Mouse (Mus musculus) embryonic facial prominence, embryonic 12.5 days (tissue): ENCODE data around the gene Btbd35f29. TPM values are rescaled to one million over a fixed set of nuclear protein-coding genes. Genes with fewer than 3 reads are reported as not detected.
"Not testable (repeated sequence)": the region's sequence is repeated elsewhere in the genome, so short reads cannot be mapped to it uniquely, and the experiment has no call there.

Experiments used
- ATAC-seq: fragments of 200-750 bp; cut with Nextera tagmentation; 2 replicates; pipeline ENCODE4 v1.8.0; 2017; ENCODE audit not compliant: insufficient number of reproducible peaks, insufficient read depth, low FRiP score, low TSS enrichment
- H3K27ac ChIP-seq: fragments of 300-500 bp; sonication (generic); 2 replicates; pipeline ENCODE4 v1.5.1; 2016; ENCODE audit warnings: mild to moderate bottlenecking
- H3K27me3 ChIP-seq: fragments of 300-500 bp; sonication (generic); 2 replicates; pipeline ENCODE4 v1.6.1; 2016; ENCODE audit warnings: mild to moderate bottlenecking, moderate library complexity
- H3K36me3 ChIP-seq: fragments of 300-500 bp; sonication (generic); 2 replicates; pipeline ENCODE4 v1.6.1; 2016; ENCODE audit warnings: mild to moderate bottlenecking
- H3K4me1 ChIP-seq: fragments of 300-500 bp; sonication (generic); 2 replicates; pipeline ENCODE4 v1.6.1; 2016
- H3K4me2 ChIP-seq: fragments of 300-500 bp; sonication (generic); replicated peaks from 2 replicates; pipeline ENCODE4 v1.6.1; 2016; ENCODE audit warnings: mild to moderate bottlenecking, moderate library complexity
- H3K4me3 ChIP-seq: fragments of 300-500 bp; sonication (generic); 2 replicates; pipeline ENCODE4 v1.5.1; 2016; ENCODE audit warnings: mild to moderate bottlenecking
- H3K9ac ChIP-seq: fragments of 300-500 bp; sonication (generic); 2 replicates; pipeline ENCODE4 v1.6.1; 2016; ENCODE audit warnings: mild to moderate bottlenecking, moderate library complexity
- H3K9me3 ChIP-seq: fragments of 300-500 bp; sonication (generic); 2 replicates; pipeline ENCODE4 v1.6.1; 2016; ENCODE audit warnings: mild to moderate bottlenecking, moderate library complexity
- WGBS: fragments of 180-500 bp; shearing (Covaris S2); methylation state at CpG from one replicate; pipeline ENCODE4 v1.1.7; 2016; 5-methylcytosine and 5-hydroxymethylcytosine counted together
- polyA plus RNA-seq: library from polyadenylated mRNA; unstranded; fragments of >200 nt; fragmentation: Nextera tagmentation; extraction: Ambion mirVana; gene quantifications from 2 replicates; pipeline ENCODE4 v1.2.1, GENCODE M21; 2016

The Btbd35f29 gene
- not detected in 2 replicates for polyA plus RNA-seq

DNA sequence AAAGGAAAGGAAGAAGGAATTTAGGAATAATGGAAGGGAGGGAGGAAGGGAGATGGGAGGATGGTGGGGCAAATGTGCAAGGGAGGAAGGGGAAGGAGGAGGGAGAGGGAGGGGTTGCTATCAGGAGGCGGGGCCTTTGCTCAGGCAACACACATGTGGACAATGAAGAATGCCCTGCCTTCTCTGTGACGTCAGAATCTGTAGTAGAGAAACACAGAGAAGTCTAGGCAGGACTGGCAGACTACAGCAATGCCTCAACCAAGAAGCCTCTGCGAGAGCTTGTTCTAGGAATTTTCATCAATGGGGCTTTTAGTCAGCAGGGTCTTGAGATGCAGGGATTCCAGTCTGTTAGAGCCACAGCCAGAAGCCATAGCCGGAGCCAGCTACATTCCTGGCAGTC, at the start of gene Btbd35f29:
Btbd35f29 (plus strand) TSS at position 301 of the 400 bp plus-strand sequence.
- WGBS, result no CpG with 5 or more reads among the region's 4 CpGs
- not testable (repeated sequence) for H3K9ac ChIP-seq

DNA sequence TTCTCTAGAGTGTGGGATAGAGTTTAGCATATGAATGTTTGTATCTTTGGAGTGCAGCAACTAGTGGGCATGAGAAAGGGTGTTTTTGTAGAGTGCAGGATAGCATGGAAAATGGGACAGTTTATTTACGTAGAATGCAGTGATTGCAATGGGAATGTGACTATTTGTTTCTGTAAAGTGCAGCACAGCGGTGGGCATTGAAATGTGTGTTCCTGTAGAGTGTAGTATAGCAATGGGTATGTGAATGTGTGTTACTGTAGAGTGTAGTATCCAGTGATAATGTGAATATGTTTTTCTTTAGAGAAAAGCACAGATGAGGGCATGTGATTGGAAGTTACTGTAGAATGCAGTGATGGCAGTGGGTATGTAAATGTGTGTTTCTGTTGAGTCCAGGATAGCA, 23.9 kb downstream of the Btbd35f29 start:
- H3K4me3 ChIP-seq, H3K4me1 ChIP-seq, H3K4me2 ChIP-seq, ATAC-seq, H3K27me3 ChIP-seq, H3K9ac ChIP-seq, H3K36me3 ChIP-seq, H3K27ac ChIP-seq: not testable (repeated sequence)
- WGBS, result 83% methylated on average over 2 of the region's 2 CpGs
- H3K9me3 ChIP-seq, result peaks cover 17% of the 10 kb centered on the region

More for the DNA sequence above, at the start of gene Btbd35f29:
- not testable (repeated sequence) for H3K9me3 ChIP-seq, H3K4me2 ChIP-seq, H3K27ac ChIP-seq, H3K4me1 ChIP-seq, H3K27me3 ChIP-seq, ATAC-seq, H3K4me3 ChIP-seq, H3K36me3 ChIP-seq

DNA sequence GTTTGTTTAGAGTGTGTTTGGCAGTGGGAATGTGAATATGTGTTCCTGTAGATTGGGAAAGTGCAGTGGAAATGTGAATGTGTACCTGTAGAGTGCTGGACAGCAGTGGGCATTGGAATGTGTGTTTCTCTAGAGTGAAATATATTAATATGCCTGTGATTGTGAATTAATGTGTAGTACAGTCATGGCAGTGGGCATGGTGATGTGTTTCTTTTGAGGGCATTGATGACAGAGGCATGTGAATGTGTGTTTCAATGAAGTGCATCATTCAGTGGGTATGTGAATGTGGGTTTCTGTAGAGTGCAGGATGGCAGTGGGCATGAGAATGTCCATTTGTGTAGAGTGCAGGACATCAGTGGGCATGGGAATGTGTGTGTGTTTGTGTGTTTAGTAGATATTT, 27.7 kb downstream of the Btbd35f29 start:
- ATAC-seq, H3K27ac ChIP-seq, H3K36me3 ChIP-seq, H3K9ac ChIP-seq, H3K27me3 ChIP-seq, H3K4me2 ChIP-seq, H3K4me1 ChIP-seq, H3K4me3 ChIP-seq: not testable (repeated sequence)
- H3K9me3 ChIP-seq, result peaks cover 20% of the 10 kb centered on the region

DNA sequence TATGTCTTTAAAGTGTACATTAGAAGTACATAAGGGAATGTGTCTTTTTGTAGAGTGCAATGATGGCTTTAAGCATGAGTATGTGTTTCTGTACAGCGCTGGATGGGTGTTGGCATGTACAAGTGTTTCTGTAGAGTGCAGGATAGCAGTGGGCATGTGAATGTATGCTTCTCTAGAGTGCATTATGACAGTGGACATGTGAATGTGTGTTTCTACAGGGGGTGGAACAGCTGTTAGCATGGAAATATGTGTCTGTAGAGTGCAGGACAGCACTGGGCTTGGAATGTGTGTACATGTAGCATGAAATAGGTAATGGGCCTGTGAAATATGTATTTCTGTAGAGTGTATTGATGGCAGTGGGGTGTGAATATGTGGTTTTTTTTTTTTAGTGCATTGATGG, 28.4 kb downstream of the Btbd35f29 start:
- not testable (repeated sequence) for ATAC-seq

DNA sequence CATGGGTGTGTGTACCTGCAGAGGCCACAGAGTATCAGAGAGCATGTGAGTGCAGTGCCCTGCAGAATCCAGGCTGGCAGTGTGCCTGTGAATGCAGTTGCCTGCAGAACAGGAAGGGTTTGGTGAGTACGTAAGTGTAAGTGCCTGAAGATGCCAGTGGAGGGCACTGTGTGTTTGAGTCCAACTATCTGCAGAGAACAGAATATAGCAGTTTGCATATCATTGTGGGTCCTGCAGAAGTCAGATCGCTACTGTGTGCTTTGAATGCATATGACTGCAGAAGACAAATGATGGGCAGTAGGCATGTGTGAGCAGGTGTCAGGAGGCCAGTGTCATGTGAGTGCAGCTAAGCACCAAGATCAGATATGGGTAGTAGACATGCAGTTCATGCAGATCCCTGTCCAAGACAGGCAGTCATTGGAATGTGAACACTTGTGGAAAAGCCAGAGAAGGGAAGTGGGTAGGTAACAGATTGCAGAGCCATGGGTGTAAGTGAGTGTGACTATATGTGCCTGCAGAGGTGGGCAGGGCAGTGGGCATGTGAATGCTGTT, 41.1 kb downstream of the Btbd35f29 start:
- H3K4me3 ChIP-seq, H3K4me2 ChIP-seq, H3K27ac ChIP-seq, H3K27me3 ChIP-seq, H3K9ac ChIP-seq, H3K36me3 ChIP-seq, ATAC-seq, H3K4me1 ChIP-seq: not testable (repeated sequence)
- WGBS, result 83% methylated on average over 2 of the region's 2 CpGs
- H3K9me3 ChIP-seq, result peaks cover 34% of the 10 kb centered on the region

More for the DNA sequence above, 28.4 kb downstream of the Btbd35f29 start:
- not testable (repeated sequence) for H3K27ac ChIP-seq, H3K36me3 ChIP-seq, H3K27me3 ChIP-seq, H3K4me2 ChIP-seq, H3K9ac ChIP-seq, H3K4me3 ChIP-seq, H3K4me1 ChIP-seq
- 76% methylated on average over 1 of the region's 1 CpGs for WGBS
- H3K9me3 ChIP-seq, result peaks cover 20% of the 10 kb centered on the region

DNA sequence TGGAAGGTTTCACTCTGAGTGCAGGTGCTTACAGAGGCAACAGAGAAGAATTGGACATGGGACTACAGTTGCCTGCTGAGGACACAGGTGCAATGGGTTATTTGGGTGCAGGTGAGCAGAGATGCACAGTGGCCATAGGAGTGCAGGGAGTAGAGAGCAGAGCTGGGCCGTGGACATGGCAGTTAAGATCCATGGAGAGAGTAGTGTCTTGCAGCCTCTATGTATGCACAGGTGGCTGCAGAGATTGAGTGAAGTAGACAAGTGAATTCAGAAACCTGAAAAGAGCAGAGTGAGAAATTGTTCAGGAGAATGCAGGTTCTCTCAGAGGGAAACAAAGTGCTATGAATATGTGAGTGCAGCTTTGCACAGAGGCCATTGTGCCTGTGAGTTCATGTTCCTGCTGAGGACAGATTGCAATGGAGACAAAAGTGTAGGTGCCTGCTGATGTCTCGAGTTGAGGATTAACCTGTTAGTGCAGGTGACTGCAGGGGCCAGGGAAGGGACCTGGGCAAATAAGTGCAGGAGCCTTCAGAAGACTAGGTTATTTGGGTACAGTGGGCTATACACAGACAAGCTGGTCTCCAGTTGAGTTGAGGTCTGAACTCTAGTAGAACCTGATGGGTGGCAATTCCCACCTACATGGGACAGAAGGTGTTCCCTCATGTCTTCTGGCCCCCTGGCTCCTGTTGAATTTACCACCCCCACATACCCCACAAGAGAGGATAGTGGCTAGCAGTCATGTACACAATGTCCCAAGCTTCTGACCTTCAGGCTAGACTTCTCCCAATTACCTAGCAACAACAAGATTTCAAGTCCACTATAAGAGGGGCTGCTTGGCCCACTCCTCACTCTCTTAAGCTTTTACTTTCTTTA, 42.2 kb downstream of the Btbd35f29 start:
- H3K9ac ChIP-seq, H3K4me2 ChIP-seq, ATAC-seq, H3K4me1 ChIP-seq, H3K27me3 ChIP-seq, H3K4me3 ChIP-seq, H3K27ac ChIP-seq, H3K36me3 ChIP-seq: not testable (repeated sequence)
- H3K9me3 ChIP-seq, result peaks cover 38% of the 10 kb centered on the region
- 63% methylated on average over 2 of the region's 2 CpGs for WGBS

DNA sequence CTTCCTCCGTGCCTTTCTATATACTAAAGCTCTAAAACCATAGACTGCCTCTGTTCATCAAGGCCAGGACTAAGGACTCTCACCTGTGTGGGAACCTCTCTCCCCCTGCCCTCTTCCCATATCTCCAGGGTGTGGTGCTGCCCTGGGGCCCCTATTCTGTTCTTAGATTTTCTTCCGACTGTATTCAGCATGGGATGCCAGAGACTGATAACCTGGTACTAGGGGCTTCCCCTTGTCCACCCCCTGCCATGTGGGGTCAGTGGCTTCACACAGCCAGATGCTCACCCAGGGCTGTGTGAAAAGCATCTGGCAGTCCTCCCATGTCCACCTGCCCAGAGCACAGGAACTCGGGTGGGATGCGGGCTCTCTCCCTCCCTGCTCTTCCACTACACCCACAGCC, 43.1 kb downstream of the Btbd35f29 start:
- H3K9me3 ChIP-seq, result peaks cover 39% of the 10 kb centered on the region
- not testable (repeated sequence) for H3K27ac ChIP-seq, H3K27me3 ChIP-seq, H3K9ac ChIP-seq, H3K36me3 ChIP-seq, ATAC-seq, H3K4me1 ChIP-seq, H3K4me3 ChIP-seq, H3K4me2 ChIP-seq
- 87% methylated on average over 4 of the region's 4 CpGs for WGBS

DNA sequence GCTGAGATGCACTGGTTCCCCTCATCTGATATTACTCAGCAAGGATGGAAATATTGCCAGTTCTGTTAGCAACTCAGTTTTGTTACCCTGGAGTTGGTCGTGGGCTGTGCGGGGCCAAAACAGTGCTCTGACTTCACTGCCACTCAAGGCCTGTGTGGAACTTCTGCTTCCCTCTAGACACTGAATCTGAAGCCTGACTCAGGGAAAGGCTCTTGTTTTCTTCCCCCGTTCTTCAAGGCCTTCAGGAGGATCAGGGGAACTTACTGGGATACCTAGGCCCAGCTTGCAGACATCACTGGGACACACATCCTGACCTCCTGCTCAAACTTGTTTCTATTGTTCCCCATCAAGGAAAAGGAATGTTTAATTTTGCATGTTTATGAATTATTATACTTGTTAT, 45.2 kb downstream of the Btbd35f29 start:
- not testable (repeated sequence) for H3K4me3 ChIP-seq, H3K4me1 ChIP-seq, H3K27me3 ChIP-seq, ATAC-seq, H3K36me3 ChIP-seq, H3K4me2 ChIP-seq, H3K27ac ChIP-seq, H3K9ac ChIP-seq
- 78% methylated on average over 3 of the region's 3 CpGs for WGBS
- peaks cover 39% of the 10 kb centered on the region for H3K9me3 ChIP-seq

DNA sequence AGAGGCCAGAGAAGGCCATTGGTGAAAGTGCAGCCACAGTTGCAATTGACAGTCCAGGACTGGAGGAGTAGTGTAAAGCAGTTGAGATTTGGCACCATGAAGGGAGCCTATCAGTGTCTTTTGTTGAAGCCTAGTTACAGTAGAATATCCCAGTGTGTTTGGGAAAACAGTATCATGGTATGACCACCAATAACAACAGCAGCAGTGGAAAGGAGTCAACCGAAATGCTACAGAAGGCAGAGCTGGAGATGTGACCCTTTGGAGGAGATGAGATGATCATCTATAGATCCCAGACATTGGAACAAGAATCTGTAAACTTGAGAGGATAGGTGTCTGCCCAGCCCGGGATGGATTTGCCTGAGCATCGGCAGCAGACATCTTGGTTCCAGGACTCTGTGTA, 47.7 kb downstream of the Btbd35f29 start:
- H3K27ac ChIP-seq, H3K4me1 ChIP-seq, H3K4me2 ChIP-seq, ATAC-seq, H3K4me3 ChIP-seq, H3K36me3 ChIP-seq, H3K27me3 ChIP-seq, H3K9ac ChIP-seq: not testable (repeated sequence)
- H3K9me3 ChIP-seq, result peaks cover 30% of the 10 kb centered on the region
- WGBS, result 87% methylated on average over 3 of the region's 3 CpGs

Other genes starting within 250 kb of the Btbd35f29 start
- gene Spin2f, start 136.2 kb downstream of the Btbd35f29 start, polyA plus RNA-seq, result not detected in 2 replicates
- not detected in 2 replicates for gene Btbd35f26, start 218.8 kb downstream of the Btbd35f29 start, polyA plus RNA-seq